Mouse (Mus musculus) midbrain, embryonic 10.5 days (tissue): ENCODE measurements around the gene Zfyve28. TPM values are rescaled to one million over a fixed set of nuclear protein-coding genes. Genes with fewer than 3 reads are reported as not detected.
A peak's percentile ranks its signal among the peaks of the same experiment; 100 is the strongest.

Experiments used
- DNase-seq: peaks from one replicate; pipeline ENCODE4 v3.0.0-alpha.2; 2017; ENCODE audit warnings: low spot score
- H3K27ac ChIP-seq: fragments of 300-500 bp; sonication (generic); replicated peaks from 2 replicates; pipeline ENCODE4 v1.5.1; 2016; ENCODE audit warnings: mild to moderate bottlenecking
- H3K27me3 ChIP-seq: fragments of 300-500 bp; sonication (generic); 2 replicates; pipeline ENCODE4 v1.6.1; 2016; ENCODE audit warnings: low read depth, mild to moderate bottlenecking; ENCODE audit not compliant: poor library complexity, severe bottlenecking
- H3K36me3 ChIP-seq: fragments of 300-500 bp; sonication (generic); 2 replicates; pipeline ENCODE4 v1.6.1; 2016; ENCODE audit warnings: mild to moderate bottlenecking, moderate library complexity
- H3K4me1 ChIP-seq: fragments of 300-500 bp; sonication (generic); 2 replicates; pipeline ENCODE4 v1.6.1; 2016
- H3K4me3 ChIP-seq: fragments of 300-500 bp; sonication (generic); 2 replicates; pipeline ENCODE4 v1.5.1; 2016; ENCODE audit warnings: mild to moderate bottlenecking, moderate library complexity
- H3K9me3 ChIP-seq: fragments of 300-500 bp; sonication (generic); replicated peaks from 2 replicates; pipeline ENCODE4 v1.6.1; 2016; ENCODE audit warnings: mild to moderate bottlenecking
- WGBS: fragments of 180-500 bp; shearing (Covaris S2); methylation state at CpG from one replicate; pipeline ENCODE4 v1.1.7; 2016; 5-methylcytosine and 5-hydroxymethylcytosine counted together
- polyA plus RNA-seq: library from polyadenylated mRNA; unstranded; fragments of >200 nt; fragmentation: Nextera tagmentation; extraction: Ambion mirVana; gene quantifications from 2 replicates; pipeline ENCODE4 v1.2.1, GENCODE M21; 2016

The Zfyve28 gene
- polyA plus RNA-seq, 1 experiment from 2014 or later, result 2.3 TPM

DNA sequence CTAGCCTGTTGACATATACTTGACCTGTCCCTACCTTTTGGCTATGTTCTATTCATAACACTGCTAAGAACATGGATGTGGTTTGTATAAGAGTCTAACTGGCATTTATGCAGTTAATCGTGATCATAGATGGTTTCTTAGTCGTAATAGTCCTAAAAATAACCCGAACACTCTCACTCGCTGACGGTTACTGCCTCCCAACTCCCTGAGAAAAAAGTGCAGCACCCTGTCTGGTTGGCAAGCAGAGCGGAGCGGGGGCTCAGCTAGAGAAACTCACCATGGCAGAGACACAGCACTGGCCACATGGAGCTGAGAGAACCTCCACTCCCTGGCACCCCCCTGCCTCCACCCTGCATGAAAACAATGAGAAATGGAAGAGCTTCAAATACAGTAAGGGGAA lies 7.3 kb downstream of the Zfyve28 start:
- H3K27ac ChIP-seq, result no peak overlapping the region
- no peak overlapping the region for H3K4me3 ChIP-seq
- no peak for DNase-seq
- no peaks in the 10 kb centered on the region for H3K9me3 ChIP-seq
- peaks cover 26% of the 10 kb centered on the region for H3K27me3 ChIP-seq
- H3K36me3 ChIP-seq, result no peaks in the 10 kb centered on the region
- peaks cover 13% of the 10 kb centered on the region for H3K4me1 ChIP-seq
- 93% methylated on average over 7 of the region's 7 CpGs for WGBS

DNA sequence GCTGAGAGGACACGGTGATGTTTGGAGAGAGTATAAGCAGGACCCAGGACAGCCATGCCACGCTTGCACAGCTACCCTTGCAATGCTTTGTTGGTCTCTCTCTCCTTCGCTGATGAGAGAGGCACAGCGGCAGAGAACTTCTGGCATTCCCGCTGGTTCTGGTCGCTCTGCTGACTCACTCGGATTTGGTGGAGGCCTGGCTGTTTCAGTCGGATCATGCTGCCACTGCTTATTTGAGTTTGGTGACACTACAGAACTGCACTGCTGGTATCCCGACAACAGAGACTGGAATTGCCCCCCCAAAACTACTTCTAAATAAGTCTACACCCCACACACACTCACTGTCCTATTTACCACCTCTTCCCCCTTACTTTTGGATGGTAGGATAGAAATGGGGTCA lies 9.0 kb downstream of the Zfyve28 start:
- H3K9me3 ChIP-seq, result no peaks in the 10 kb centered on the region
- DNase-seq, result no peak
- WGBS, result 88% methylated on average over 9 of the region's 9 CpGs
- no peak overlapping the region for H3K27ac ChIP-seq
- H3K27me3 ChIP-seq, result peaks cover 9% of the 10 kb centered on the region
- H3K4me3 ChIP-seq, result no peak overlapping the region
- peaks cover 13% of the 10 kb centered on the region for H3K4me1 ChIP-seq
- no peaks in the 10 kb centered on the region for H3K36me3 ChIP-seq

DNA sequence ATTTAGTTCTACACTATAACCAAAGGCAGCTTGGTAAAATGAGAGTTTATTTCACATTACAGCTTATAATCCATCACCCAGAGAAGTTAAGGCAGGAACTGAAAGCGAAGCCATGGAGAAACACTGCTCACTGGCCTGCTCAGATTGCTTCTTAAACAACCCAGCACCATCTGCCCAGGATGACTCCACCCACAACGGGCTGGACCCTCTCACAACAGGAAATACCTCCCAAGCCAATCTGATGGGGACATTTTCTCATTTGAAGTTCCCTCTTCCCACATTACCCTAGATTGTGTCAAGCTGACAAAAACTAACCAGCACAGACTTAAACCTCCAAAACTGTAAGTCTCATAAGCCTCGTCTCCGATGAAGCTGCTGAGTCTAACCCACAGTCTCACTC lies 10.2 kb downstream of the Zfyve28 start:
- 82% methylated on average over 4 of the region's 4 CpGs for WGBS
- Histone ChIP-seq H3K4me1 (peaks cover 10% of the 10 kb centered on the region), H3K27ac (no peak overlapping the region), H3K27me3 (peaks cover 2% of the 10 kb centered on the region; the same call in 1 of the 2 replicates), H3K36me3 (no peaks in the 10 kb centered on the region), H3K4me3 (no peak overlapping the region), H3K9me3 (no peaks in the 10 kb centered on the region)
- DNase-seq, result no peak

DNA sequence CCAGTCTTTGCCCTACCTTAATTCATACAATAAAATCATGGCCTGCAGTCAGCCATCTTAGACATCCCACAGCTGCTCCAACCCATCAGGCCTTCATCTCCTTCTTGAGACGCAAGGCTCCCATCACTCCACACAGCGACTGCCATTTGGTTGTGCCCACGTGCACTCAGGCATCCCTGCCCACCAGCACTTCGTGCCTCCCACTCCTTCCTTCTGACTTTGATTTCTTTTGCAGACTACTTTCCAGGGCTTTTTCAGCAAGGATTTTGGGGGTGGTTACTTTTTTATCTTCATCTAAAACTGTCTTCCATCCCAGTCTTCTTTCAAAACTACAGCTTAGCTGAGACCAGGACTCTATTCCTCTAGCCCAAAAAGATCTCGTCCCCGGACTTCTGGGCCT lies 11.5 kb downstream of the Zfyve28 start:
- WGBS, result 88% methylated on average over 6 of the region's 6 CpGs
- DNase-seq, result no peak
- no peaks in the 10 kb centered on the region for H3K9me3 ChIP-seq

DNA sequence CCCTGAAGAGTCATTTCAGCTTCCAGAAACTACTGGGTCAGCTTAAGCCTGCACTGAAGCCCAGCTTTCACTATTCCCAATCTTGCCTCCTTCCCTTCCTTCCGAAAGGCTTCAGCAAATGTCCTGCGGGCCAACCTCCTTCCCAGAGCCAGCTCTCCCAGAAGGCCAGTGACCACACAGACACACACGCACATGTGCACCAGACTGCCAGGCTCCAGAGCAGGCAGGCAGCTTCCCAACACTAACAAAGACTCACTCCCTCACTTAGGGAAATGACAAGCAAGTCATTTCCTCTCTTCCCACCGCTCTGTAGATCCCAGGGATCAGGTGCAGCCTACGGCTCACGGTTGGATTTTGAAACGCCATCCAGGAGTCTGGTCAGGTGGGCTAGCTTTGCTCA lies 12.1 kb downstream of the Zfyve28 start:
- Histone ChIP-seq H3K27ac (no peak overlapping the region), H3K4me1 (no peaks in the 10 kb centered on the region), H3K9me3 (no peaks in the 10 kb centered on the region), H3K4me3 (no peak overlapping the region), H3K27me3 (no peaks in the 10 kb centered on the region), H3K36me3 (no peaks in the 10 kb centered on the region)
- no peak for DNase-seq
- 91% methylated on average over 7 of the region's 7 CpGs for WGBS

More for the DNA sequence above, 11.5 kb downstream of the Zfyve28 start:
- Histone ChIP-seq H3K27ac (no peak overlapping the region), H3K27me3 (no peaks in the 10 kb centered on the region), H3K4me1 (no peaks in the 10 kb centered on the region), H3K36me3 (no peaks in the 10 kb centered on the region), H3K4me3 (no peak overlapping the region)

DNA sequence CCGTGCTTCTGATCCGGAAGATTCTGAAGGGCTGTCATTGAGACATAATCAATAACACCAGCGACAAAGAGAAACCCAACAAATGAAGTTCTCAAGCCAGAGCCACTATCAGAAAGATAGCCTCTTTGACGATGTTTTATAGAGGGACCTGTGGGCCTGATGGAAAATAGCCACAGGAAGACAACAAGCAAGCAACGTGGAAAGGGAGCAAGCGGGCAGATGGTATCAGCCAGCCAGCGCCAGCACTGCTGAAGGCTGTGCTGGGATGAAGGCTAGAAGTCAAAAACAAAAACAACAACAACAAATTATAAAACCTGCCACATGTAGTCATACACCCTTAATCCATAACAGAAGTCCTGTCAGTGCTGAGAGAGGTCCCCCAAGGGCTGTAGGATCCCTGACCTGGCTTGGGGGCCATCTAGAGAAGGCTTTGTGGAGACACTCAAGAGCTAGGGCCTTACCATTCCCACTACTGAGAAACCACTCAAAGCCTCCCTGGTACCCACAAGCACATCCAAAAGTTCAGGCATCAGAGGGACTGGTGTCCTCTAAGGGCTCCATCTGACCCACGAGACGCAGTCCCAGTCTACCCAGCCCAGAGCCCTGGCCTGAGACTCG lies 13.5 kb downstream of the Zfyve28 start:
- H3K4me1 ChIP-seq, result no peaks in the 10 kb centered on the region
- no peak for DNase-seq

DNA sequence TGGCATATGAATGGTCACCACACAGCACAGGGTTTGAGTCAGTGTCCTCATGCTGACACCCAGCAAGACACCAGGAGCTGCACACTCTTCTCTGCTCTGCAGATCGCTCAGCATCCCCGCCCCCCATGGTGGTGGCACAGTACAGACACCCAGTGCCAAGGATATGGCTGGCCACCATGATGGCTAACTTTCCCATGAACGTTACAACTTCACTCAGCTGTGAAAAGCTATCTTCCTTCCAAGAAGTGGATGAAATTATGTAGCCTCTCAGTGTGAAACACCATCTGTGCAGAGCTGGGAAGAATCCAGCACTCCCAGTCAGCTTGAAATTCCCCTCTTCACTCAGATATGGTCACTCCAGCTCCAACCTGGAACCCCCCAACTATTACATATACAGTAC lies 14.0 kb downstream of the Zfyve28 start:
- Histone ChIP-seq H3K27me3 (no peaks in the 10 kb centered on the region), H3K9me3 (no peaks in the 10 kb centered on the region), H3K4me3 (no peak overlapping the region), H3K4me1 (no peaks in the 10 kb centered on the region), H3K36me3 (no peaks in the 10 kb centered on the region), H3K27ac (no peak overlapping the region)
- DNase-seq, result no peak
- WGBS, result 87% methylated on average over 3 of the region's 3 CpGs

More for the DNA sequence above, 13.5 kb downstream of the Zfyve28 start:
- Histone ChIP-seq H3K27ac (no peak overlapping the region), H3K4me3 (no peak overlapping the region), H3K27me3 (no peaks in the 10 kb centered on the region), H3K9me3 (no peaks in the 10 kb centered on the region), H3K36me3 (no peaks in the 10 kb centered on the region)
- whole genome bisulfite sequencing, result 91% methylated on average over 10 of the region's 10 CpGs

DNA sequence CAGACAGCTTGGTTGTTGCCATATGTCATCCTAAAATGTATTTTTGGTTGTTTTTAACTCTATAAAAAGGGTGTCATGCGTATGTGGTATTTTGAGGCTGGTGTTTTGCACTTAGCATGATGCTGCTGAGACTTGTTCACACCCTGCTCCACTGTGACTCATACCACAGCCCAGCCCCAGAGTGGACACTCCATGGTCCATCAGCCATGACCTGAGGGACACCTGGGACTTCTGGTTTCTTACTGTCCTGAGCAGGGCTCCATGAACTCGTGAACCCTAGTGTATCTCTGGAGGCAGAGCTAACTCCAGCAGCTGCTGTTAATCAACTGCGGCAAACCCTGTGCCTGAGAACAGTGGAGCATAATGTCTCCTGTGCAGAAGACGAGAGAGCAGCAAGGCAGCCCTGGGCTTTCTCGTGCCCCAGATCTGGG lies 15.0 kb downstream of the Zfyve28 start:
- Histone ChIP-seq H3K4me3 (no peak overlapping the region), H3K4me1 (no peaks in the 10 kb centered on the region), H3K36me3 (no peaks in the 10 kb centered on the region), H3K27ac (no peak overlapping the region), H3K27me3 (no peaks in the 10 kb centered on the region), H3K9me3 (no peaks in the 10 kb centered on the region)
- WGBS, result 81% methylated on average over 5 of the region's 5 CpGs
- no peak for DNase-seq

DNA sequence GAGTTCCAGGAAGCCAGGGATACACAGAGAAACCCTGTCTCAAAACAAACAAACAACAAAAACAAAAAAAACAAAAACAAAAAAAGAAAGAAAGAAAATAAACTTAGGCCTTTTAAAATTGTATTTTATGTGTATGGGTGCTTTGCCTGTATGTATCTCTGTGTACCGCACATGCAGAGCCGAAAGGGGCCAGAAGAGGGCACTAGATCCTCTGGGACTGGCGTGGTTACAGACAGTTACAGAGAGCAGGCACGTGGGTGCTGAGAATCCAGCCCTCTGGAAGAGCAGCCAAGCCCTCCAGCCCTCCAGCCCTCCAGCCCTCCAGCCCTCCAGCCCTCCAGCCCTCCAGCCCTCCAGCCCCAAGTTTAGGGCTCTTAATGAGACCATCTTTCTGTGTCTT lies 16.5 kb downstream of the Zfyve28 start:
- Histone ChIP-seq H3K4me3 (no peak overlapping the region), H3K4me1 (peaks cover 3% of the 10 kb centered on the region; the same call in 1 of the 2 replicates), H3K27ac (no peak overlapping the region), H3K36me3 (no peaks in the 10 kb centered on the region), H3K27me3 (no peaks in the 10 kb centered on the region), H3K9me3 (no peaks in the 10 kb centered on the region)
- 27% methylated on average over 4 of the region's 4 CpGs for WGBS
- peak; percentile 44 for DNase-seq

DNA sequence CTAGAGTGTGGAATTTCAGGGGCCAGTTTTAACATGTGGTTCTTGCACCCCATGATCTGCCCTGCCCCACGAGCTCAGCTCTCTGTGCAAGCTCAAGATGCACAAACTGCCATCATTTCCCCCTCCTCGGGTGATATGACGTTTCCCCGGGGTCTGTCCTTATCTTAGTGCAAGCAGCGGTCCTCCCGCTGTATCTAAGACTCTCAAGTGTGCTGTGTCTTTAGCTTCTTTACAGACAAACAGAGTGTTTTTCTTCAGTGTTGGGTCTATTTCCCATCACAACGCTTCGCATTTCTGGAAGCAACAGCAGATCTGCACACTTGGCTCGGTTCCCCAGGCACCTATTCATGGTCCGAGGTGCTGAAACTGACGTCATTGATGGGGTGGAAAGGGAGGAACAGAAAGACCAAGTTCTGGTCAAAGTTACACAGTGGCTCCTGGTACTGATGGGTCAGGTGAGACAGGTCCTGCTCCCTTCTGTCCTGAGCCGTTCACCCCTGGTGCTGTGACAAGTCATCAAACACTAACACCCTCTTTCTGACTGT lies 18.3 kb downstream of the Zfyve28 start:
- H3K27me3 ChIP-seq, result no peaks in the 10 kb centered on the region
- no peaks in the 10 kb centered on the region for H3K9me3 ChIP-seq
- H3K27ac ChIP-seq, result no peak overlapping the region
- no peak for DNase-seq
- 81% methylated on average over 12 of the region's 12 CpGs for WGBS
- no peak overlapping the region for H3K4me3 ChIP-seq
- H3K4me1 ChIP-seq, result peaks cover 3% of the 10 kb centered on the region; the same call in 1 of the 2 replicates
- no peaks in the 10 kb centered on the region for H3K36me3 ChIP-seq

DNA sequence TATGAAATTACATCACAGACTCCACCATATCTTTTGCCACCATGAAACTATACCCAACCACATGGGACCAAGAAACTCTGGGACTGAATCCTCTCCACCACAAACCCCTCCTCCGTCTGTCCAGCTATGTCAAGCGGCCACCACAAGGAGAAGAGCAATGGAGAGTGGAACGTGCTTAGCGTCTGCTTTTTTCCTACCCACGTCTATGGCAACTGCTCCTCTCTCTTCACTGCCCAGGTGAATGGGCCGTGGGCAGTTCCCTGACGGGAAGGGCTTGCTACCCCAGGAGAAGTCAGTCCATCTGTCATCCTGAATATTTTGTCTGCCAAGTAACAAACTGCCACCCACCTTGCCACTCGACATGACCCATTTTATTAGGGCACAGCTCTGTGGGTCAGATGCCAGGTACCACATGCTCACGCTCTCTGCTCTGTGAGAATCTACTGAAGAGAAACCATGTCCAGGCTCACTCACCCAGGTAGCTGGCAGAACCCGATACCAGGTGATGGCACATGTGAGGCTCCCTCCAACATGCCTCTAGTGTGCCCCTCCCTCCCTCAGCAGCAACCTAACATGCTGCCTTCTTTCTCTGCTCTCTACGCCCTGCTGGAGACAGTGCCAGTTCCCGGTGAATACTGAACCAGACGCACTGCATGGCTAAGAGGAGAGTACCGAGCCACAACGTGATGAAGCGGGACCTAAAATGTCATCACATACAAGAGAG lies 18.9 kb downstream of the Zfyve28 start:
- Histone ChIP-seq H3K9me3 (no peaks in the 10 kb centered on the region), H3K27me3 (no peaks in the 10 kb centered on the region), H3K36me3 (no peaks in the 10 kb centered on the region), H3K27ac (no peak overlapping the region), H3K4me3 (no peak overlapping the region), H3K4me1 (peaks cover 3% of the 10 kb centered on the region; the same call in 1 of the 2 replicates)
- no peak for DNase-seq
- WGBS, result 87% methylated on average over 16 of the region's 16 CpGs

DNA sequence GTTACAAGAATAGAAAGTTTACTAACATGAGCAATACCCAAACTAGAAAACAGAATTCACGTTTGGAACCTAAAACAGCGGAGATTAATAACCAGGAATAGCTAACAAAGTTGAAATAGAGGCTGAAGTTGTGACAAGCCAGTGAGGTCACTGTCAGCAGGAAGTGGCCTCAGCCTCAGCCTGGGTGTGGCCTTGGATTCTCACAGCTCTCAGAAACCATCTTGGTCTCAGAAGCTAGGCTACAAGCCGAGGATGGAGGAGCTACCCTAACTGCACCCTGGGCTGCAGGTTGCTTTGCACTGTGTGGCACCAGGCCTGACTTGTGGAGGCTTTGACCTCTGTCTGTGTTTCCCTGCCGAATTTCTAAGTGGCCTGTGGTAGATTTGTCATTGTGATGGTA lies 22.2 kb downstream of the Zfyve28 start:
- WGBS, result 85% methylated on average over 4 of the region's 4 CpGs
- no peak overlapping the region for H3K27ac ChIP-seq
- peaks cover 3% of the 10 kb centered on the region; the same call in 1 of the 2 replicates for H3K4me1 ChIP-seq
- H3K9me3 ChIP-seq, result no peaks in the 10 kb centered on the region
- H3K4me3 ChIP-seq, result no peak overlapping the region
- no peak for DNase-seq
- H3K27me3 ChIP-seq, result no peaks in the 10 kb centered on the region
- H3K36me3 ChIP-seq, result no peaks in the 10 kb centered on the region

DNA sequence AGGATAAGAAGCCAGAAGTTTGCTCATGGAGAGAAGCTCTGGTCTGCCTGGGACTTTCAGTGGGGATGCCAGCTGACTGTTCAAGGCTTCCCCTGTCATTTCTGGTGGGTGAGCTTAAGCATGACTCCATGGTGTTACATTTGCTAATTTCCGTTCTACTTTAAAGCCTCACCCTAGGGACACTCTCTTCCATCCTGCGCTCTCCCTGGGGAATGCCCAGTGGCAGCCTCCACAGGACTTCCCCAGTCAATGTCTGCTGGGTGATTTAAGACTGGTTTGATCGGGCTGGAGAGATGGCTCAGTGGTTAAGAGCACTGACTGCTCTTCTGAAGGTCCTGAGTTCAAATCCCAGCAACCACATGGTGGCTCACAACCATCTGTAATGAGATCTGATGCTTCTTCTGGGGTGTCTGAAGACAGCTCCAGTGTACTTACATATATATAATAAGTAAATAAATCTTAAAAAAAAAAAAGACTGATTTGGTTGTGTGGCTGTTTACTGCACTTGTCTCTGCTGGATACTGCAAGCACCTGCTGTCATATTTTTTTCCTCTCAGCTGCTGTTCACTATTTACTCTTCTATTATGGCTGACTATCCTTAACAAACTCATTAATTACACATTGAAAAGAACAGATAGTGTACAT lies 29.0 kb downstream of the Zfyve28 start:
- WGBS, result 71% methylated on average over 3 of the region's 3 CpGs
- no peaks in the 10 kb centered on the region for H3K9me3 ChIP-seq
- H3K27ac ChIP-seq, result no peak overlapping the region
- no peaks in the 10 kb centered on the region for H3K36me3 ChIP-seq
- no peaks in the 10 kb centered on the region for H3K27me3 ChIP-seq
- DNase-seq, result no peak
- H3K4me3 ChIP-seq, result no peak overlapping the region
- H3K4me1 ChIP-seq, result peaks cover 7% of the 10 kb centered on the region; the same call in 1 of the 2 replicates
